Mouse (Mus musculus): ENCODE results near the gene Spred2.
A peak's percentile ranks its signal among the peaks of the same experiment; 100 is the strongest.

The Spred2 gene

GRCm38 (mm10) chr11:19923888-19924756 is at the start of gene Spred2:
Spred2 (plus strand) TSS chr11:19924375.
- peak; percentile 95 for DNase-seq

GRCm38 (mm10) chr11:19875551-19875950 is 48.6 kb upstream of the Spred2 start:
- DNase-seq, result no peak

GRCm38 (mm10) chr11:19875964-19876363 is 48.2 kb upstream of the Spred2 start:
- DNase-seq, result no peak

- no peak for DNase-seq
These were observed 46.8 kb upstream of the Spred2 start for GRCm38 (mm10) chr11:19877239-19877915.

GRCm38 (mm10) chr11:19881342-19881741 is 42.8 kb upstream of the Spred2 start:
- DNase-seq, result no peak

GRCm38 (mm10) chr11:19890700-19891406 is 33.3 kb upstream of the Spred2 start:
- peak; percentile 8 for DNase-seq

GRCm38 (mm10) chr11:19893233-19893632 is 30.9 kb upstream of the Spred2 start:
- no peak for DNase-seq

DNA sequence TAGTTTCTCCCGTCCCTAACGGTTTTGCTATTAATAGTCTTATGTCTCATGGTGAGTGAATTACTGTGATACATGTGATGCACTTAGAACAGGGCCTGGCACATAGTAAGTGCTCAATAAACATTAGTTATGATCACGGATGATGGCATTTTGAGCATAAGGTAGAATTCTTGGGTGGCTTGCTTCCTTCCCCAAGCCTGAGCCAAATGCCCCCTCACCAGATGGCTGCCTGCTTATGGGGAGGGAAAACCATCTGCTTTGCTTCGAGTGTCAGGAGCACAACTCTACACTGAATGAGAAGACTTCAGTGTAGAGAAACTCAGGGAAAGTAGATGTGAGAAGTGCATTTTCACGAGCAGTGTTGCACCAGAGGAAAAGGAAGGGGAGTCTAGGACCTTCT is 24.6 kb upstream of the Spred2 start:
- DNase-seq, result no peak

GRCm38 (mm10) chr11:19900712-19901111 is 23.5 kb upstream of the Spred2 start:
- DNase-seq, result no peak

DNA sequence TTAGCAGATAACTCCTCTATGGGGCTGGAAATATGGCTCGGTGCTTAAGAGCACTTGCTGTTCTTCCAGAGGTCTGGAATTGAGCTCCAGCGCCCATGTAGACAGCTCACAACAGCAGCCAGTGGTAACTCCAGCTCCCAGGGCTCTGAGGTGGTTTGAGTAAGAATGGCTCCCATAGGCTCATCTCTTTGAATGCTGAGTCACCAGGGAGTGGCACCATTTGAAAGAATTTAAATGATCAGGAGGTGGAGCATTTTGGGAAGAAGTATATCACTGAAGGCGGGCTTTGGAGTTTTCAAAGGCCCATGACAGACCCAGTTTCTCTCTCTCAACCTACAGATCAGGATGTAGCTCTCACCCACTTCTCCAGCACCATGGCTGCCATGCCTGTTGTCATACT is 13.0 kb upstream of the Spred2 start:
- DNase-seq, result no peak

DNA sequence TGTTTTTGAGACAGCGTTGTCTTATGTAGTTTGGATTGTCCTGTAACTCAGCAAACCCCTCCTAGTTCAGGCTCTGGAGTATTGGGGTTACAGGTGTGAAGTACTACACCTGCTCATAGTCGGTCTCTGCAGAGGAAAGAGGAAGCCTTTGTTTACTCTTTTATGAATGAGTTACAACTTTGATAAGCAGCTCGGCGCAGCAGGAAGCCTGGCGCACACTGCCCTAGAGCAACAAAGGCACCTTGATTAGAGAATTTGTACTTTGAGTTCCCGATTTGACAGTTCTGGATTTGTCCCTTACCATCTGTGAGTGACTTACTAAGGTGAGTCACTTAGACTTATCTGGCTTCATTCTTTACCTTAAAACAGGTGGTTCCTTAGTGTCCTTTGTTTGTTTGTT is 12.0 kb upstream of the Spred2 start:
- no peak for DNase-seq

DNA sequence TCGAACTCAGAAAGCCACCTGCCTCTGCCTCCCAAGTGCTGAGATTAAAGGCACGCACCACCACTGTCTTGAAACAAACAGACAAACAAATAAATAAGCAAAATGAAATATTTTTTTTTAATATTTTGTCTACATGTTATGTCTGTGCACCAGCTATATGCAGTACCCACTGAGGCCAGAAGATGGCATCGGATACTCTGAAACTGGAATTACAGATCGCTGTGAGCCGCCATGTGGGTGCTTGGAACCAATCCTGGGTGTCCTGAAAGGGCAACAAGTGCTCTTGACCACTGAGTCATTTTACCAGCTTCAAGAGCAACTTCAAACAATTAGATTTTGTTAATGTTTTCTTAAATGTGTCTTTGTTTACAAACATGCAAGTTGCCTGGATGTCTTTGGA is 11.5 kb upstream of the Spred2 start:
- DNase-seq, result no peak

GRCm38 (mm10) chr11:19913761-19914160 is 10.4 kb upstream of the Spred2 start:
- DNase-seq, result no peak

DNA sequence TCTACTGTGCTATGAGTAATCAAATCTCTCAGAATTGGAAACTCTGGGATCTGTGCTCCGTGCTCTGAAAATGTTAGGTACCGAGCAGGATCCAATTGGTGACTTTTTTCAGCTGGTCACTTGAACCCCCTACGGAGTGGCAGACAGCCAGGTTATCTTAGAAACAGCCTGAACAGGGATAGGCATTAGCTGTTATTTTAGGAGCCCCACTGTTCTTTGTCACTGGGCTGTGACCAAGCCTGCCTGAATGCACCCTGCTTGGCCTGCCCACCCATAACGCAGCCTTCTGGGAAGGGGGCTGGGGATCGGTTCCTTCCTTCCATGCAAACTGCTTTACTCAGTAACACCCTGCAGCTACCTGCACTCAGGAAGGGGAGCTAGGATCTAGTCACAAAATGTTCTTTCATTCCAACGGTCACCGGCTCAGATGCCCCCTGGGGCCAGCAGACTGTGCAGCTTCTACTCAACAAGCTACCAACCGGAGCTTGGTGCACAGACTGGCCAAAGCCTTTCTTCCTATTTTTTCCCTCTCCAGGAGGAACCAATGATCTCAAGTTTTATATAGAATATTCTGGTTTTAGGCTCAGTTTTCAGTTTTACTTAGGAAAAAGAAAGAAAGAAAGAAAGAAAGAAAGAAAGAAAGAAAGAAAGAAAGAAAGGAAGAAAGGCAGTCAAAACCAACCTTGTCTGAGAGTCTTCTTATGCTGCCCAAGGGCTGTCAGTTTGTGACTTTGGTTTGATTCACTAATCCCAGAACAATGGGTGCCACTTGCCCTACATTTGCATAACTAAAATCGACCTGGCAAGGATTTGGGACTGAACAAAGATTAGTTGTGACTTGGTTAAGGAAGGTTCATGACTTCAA is 6.6 kb upstream of the Spred2 start:
- no peak for DNase-seq

DNA sequence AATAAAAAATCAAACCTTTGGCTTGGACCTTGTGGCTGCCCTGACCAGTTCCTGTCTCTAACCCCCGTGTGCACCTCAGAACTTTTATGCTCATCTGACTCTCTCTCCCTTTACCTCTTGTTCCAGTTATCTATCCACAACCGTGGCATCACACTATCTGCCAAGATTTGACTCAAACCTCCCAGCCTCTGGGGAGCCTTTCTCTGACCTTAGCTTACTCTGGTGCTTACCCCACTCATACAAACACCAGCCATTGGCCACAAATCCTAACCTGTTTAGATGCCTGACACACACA is 6.0 kb upstream of the Spred2 start:
- DNase-seq, result no peak

GRCm38 (mm10) chr11:19919460-19919784 is 4.8 kb upstream of the Spred2 start:
- DNase-seq, result peak; percentile 68

DNA sequence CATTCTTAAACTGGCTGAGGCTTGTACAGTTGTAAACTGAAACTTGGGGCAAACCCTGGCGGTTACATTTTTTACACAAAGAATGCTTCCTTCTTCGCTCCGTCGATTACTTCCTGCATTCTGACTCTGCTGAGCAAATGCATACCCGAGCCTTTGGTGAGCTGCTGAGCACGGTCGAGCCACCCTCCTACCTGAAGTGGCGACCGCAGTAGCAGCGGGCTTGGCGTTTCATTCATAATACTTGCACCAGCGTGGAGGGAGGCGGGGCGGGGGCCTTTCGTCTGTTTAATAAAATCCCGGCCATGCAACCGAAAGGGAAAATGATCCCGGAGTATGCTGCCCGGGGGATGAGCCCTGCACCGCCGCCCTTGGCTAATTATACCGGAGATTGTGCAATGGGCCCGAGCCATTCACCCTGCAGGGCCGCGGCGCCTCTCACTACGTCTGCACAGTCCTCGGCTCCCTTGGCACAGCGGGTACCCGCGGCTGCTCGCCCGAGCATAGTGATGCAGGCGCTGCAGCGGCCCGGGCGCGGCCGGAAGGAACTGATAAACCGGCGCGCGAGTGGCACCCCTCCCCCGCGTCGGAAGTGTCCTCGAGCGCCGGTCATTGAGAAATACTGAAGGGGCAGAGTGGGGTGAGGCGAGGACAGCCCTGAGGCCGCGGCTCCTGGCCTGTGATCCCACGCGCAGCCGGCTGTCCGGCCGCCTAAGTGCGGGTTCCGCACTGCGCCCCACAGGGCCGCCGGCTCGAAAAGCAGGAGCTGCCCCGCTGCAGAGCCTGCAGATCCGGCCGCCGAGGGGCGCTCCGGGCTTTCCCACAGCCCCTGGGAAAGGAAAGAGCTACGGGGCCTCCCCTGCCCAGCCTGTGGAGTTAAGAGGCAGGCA is 4.1 kb upstream of the Spred2 start:
- DNase-seq, result peak; percentile 93

- no peak for DNase-seq
These were observed 2.5 kb upstream of the Spred2 start for GRCm38 (mm10) chr11:19921723-19922122.

GRCm38 (mm10) chr11:19922208-19922607 is 2.0 kb upstream of the Spred2 start:
- DNase-seq, result no peak

DNA sequence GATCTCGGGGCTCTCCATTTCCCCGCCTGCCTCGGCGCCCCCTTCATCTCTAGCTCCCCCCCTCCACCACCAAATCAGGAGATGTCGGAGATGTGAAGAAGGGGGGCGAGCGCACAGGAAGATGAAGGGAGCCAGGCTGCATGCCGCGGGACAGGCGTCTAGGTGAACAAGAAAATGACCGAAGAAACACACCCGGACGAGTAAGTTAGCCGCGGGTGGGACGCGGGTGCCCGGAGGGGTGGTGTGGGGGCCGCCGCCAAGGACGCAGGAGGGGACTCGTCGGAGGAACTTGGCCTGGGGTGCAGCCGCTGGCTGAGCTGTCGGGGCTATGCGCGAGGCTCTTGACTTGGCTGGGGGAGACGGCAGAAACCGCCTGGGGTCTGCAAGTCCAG is 578 bp downstream of the Spred2 start:
- DNase-seq, result peak; percentile 54

- peak; percentile 80 for DNase-seq
These were observed 1.2 kb downstream of the Spred2 start for GRCm38 (mm10) chr11:19925149-19925975.

All from lung, postnatal 10 days (tissue).